Mouse (Mus musculus) layer of hippocampus, postnatal 36 days (tissue): ENCODE data around the gene Col4a1. TPM values are rescaled to one million over a fixed set of nuclear protein-coding genes. Genes with fewer than 3 reads are reported as not detected.

ENCODE experiments used
- DNase-seq, 2 experiments: peaks; one replicate each; pipeline ENCODE4 v3.0.0; 2022
- total RNA-seq, 2 experiments: library from RNA; stranded (reverse); gene quantifications; 2 replicates each; pipeline ENCODE4 v1.2.3; 2021

Col4a1 gene
- total RNA-seq, 2 experiments from 2014 or later, result 47.7 to 51.9 TPM

DNA sequence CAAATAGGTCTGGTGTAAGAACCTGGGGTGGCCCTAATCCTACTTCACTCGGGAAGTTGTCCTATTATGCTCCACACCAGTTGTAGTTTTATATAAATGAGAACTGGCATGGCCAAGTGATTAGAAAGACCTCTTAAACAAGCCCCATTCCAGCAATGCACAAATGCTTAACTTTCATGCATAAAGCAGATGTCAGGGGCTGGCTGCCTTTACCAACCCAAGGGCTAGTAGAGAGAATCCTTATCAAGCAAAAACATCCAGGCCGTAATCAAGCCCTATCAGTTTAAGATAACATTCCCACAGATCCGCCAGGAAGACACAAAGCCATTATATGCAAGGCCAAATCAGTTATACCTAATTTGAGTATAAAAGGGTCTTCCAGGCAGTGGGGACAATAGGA is 46.7 kb downstream of the Col4a1 start:
- no peak for DNase-seq

DNA sequence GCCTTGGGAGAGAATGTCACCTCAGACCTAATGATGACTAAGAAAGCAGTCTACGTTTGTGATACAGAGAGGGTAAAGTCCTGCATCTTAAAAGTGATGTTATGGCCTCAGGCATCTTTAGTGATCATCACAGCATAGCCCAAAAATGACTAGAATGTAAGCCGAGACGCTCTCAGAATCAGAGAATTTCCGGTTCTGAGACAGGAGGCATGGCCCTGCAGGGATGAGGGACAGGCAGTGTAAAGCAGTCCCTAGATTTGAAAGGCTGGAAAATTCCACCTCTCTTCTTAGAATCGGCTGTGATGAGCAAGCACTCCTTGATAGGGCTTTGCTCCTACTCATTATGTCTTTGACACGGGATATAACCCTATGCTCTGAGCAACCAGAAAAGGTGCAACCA is 48.8 kb downstream of the Col4a1 start:
- DNase-seq, result no peak

DNA sequence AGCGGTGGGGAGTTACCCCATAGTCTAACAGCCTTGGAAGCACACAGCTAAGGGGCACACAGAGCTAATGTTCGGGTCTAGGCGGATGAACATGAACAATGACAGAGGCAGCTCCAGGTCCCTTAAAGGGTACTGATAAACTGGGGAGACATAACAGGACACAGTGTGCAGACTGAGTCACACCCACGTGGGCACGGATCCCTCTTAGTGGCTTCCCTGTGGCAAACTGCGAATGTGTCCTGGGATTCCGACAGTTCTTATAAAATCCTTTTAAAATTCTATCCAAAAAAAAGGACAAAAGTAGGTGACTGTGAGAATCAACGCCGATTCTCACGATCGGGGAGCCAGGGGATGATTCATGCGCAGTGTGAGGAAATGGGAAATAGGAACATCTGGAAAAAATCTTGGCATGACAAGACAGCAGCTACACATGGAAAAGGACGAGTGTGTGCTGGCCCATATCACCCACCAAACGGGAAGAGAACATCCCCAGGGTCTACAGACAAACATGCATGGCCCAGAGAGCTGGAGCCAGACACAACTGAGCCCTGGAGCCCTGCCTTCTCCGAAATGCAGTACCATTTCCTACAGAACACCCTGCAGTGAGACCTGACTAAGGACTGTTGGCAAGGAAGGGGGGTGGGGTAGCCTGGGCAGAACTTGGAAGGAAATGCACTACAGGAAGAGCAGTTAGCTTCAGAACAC is 50.4 kb downstream of the Col4a1 start:
- DNase-seq, result no peak

DNA sequence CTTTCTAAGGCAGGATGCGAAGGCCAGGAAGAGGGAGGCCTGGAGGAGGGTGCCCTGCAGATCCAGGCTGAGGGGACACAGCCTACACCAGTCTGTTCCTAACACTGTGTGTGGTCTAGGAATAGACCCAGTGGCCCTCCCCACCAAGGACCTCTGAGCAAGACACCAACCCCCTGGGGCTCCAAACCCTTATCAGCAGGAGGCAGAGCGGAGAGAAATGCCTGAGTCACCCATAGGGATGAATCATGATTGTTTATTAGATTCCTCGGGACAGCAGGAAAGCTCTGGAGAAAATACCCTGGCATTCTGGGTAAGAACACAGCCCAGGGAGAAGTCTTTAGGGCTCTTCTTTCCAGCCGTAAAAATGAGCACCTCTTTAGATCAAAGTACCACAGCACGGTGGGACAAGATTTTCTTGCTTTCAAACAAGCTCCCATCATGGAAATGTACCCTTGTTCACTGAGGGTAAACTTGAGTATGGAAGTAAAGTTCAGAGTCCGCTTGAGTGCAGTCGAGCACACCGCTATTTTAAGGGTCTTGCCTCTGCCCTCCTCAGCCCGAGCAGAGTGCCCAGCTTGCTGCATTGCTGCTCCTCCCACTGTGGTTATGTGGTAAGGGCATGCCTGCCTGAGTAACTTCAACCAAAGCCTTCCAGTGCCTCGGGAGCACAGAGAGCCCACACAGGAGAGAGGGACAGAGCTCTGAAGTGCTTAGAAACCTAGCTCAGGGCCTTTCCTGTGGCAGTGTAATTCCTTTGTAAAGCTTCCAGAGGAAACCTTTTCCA is 52.6 kb downstream of the Col4a1 start:
- DNase-seq, result no peak

DNA sequence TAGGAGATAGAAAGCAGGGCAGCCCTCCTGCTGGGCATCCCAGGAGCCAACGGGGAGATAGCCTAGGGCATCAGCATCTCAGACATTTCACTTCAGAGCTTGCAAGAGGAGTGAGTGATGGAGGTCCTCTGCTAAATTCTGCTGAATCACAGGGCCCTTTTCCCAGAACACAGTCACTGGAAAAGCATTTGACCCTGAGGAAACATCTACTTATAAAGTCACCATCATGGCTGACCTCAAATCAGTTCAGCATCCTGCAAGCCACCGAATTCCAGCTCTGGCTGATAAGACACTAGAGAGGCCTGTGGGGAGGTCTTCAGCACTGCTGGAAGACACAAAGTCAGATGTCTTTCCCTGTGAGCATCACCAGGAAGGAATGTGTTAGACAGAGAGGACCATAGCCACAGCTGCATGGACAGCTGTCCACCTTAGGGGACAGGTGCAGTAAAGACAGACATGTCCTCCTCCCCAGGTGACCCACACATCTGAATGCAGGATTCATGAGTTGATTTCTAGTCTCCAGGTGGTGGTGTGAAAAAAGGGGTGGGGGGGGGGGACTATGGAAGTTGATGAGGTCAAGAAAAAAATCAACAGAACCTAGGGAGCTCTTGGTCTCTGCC is 54.0 kb downstream of the Col4a1 start:
- no peak for DNase-seq

DNA sequence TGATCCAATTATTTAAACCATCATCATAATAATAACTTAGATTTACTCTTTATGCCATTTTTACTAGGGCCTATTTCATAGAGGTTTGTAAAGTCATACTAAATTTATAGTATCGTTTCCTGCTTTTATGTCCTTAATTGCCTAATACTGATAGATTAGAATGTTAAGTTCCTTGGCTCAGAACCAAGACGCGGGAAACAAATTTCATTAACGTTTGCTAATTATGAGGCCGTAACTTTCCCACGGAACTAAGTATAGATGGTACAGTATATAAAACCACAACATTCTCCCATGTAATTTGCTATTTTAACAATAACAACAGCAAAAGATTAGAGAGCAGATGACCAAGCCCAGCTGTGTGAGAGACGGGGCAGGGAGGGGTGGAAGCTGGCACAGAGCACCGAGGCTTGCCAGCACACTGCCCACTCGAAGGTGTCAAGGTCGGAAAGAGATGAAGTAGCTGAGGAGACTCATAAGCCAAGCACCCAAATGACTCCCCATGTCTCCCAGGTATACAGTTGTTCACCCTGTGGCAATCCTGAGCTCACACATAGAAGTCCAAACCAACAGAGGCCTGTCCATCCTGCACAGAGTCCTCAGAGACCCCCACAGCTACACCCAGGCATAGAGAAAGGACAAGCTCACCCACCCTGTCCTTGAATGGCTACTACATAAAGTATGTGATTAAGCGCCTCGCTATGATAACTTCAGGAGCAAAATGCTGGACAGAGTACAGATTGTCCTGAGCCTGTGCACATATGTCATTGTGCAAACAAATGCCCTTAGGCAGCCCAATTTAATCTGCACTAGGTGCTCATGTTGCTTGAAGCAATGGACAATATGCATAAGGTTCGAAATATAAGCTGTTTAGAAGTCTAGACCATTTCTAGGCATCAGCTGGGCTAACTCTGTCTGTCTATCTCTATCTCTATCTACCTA is 55.3 kb downstream of the Col4a1 start:
- no peak for DNase-seq

DNA sequence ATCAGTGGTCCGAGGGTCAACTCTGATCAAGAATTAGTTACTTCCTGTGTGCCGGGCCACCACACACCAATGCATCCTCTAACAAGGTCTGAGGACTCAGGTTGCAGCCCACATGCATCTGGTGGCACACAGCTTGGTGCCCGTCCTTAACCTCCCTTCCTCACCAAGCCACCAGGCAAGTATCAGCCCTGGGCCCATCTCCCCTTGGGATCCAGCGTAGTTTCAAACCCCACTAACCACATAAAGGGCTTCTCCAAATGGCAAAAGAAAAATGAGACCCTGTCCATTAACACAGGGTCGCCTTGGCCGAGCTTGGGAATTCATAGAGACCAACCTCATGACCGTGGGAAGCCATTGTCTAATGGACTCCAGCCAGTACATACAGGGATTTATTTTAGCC is 56.2 kb downstream of the Col4a1 start:
- no peak for DNase-seq

DNA sequence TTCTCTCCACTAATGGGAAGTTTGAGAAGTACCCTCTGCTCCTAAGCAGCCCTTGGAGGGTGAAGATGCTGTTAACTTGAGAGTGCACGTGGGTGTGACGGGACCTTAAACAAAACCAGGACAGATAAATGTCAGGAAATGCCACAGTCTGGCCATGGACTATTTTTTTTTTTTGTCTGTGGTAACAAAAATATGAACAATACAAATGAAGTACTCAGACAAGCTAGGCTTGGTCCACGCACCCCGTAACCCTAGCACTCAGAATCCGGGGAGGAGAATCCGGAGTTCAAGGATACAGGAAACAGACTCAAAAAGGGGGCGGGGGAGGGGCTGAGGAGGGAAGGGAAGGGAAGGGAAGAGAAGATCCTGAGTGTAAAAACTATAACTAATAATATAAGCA is 56.9 kb downstream of the Col4a1 start:
- no peak for DNase-seq

DNA sequence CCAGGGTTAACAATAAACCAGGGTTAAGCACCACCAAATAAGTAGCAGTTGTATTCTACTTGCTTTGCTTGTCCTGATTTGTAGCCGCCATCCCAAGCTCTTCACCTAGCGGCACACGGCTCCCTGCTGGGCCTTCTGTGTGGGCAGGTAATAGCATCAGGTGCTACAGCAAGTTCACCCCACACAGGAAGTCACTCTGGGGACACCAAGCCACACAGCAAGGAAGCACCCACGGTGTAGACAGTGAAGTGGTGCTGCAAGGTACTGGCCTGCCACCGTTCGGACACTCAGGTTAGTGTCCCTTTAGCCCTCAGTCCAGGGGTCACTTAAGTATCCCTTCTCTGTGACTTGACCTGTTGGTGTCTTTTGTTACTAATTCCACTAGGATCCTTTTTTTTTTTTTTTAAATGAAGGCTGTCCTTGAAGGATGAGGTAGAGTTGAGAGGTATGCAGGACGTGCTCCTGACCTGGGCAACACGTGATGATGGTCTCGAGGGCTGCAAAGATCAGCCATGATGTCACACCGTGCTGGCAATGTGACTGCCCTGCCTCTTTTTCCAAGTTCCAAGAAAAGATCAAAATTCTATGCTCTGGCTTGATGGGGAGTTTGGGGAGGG is 57.6 kb downstream of the Col4a1 start:
- DNase-seq, result no peak

DNA sequence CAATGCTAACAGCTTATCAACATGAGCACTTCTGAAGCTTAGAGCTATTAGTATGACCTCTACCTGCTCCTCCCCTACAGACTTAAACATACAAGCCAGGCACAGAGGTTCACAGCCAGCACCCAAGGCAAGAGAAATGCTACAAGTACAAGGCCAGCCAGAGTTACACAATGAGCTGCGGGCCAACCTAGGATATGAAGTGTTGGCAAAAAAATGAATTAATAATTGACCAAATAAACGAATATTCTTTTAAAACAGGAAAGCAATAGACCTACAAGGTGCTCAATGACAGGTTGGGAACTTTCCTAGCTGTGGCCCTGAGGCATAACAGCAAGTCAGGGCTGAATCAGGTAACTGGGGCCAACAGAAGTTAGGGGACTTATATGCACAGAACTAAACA is 58.1 kb downstream of the Col4a1 start:
- DNase-seq, result no peak

DNA sequence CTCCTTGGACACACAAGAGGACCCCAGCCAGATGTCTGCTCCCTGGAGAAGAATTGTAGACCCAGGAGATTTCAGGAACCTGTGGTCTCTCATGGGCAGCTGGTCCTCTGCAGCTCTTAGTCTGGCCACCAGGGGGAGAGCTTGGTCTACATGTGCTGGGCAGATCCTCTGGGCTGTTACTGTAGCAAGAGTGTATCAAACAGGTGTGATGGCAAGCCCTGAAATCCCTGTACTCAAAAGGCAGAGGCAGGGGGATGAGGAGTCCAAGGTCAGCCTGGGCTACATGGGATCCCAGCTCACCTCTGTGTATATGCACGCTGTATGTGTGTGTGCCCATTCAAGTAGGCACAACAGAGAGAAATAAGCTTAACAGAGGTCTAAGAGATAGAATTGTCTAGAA is 59.1 kb downstream of the Col4a1 start:
- peak; percentile 78 to 84 for DNase-seq

DNA sequence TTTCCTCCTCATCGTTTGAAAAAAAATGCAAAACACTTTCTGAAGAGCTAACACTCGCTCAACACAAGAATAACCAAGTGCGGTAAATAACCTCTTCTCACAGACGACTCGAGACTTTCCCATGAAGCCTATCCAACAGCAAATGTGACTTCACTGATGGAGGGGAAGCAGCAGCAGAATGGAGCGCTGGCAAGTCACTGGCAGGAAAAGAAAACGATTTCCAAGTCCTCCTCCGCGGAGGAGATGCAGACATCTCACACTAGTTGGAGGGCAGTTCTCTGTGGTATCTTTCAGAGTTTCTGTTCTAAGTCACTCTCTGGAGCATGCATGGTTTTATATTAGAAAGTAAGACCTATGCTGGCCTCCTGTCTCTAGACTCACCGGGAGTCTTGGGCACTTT is 59.6 kb downstream of the Col4a1 start:
- no peak for DNase-seq

DNA sequence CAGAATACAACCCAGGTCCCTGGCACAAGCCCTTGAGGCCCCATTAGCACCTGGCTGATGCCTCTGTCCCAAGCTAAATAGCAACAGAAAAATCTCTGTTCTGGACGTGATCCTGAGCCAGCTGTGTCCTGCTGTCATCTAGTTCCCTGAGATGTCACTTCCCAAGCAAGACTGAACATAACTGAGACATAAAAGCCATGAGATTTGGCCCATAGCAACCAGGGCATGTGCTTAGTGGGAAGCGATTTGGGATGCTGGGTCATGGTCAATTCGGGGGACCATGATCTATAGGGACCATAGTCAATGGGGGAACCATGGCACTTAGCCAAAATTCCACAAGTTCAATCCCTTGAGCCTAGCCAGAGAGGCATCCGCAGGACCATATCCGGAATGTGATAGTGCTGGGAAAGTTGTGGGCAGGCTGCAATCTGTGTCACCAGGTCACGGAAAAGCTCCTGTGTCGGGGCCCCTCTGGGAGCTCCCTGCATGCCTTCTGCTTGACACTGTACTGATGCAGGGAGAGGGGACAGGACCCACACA is 60.3 kb downstream of the Col4a1 start:
- no peak for DNase-seq

DNA sequence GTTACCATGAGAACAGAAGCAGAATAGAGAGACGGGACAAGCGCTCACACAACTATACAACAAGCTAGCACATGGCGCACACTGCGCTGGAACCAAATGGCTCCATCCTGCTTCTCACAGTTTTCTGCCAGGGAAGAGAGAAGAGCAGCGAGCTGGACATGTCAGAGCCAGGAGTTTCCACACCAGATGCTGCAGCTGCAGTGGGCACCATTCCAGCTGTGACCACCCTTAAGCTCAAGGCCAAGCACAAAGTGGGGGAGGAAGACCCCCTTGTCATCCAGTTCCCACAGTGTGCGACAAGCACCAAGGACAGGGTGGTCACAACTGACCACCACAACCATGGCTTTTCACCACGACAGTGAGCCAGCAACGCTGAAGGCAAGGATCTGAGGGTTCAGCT is 62.5 kb downstream of the Col4a1 start:
- no peak for DNase-seq

DNA sequence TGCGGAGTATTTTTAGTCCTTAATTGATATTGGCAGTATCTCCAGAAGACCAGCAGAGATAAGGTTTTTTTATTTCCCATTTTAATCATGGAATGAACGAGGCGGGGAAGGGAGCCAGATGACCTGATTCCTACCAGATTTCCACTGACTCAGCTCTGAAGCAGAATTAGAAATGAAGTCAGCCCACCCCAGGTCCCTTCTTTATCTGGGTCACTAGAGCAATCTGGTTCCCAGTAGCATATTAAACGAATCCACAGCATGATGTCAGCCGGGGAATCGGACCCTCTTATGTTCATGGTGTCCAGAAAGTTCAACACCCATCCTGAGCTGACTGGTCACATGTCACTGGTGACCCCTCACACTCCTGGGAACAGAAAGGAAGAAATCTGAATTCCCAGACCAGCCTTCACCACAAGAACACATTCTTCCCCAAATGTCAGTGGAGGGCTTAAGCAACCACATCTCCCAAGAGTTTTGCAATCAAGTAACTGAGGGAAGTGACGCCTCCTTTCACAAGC is 63.0 kb downstream of the Col4a1 start:
- no peak for DNase-seq

DNA sequence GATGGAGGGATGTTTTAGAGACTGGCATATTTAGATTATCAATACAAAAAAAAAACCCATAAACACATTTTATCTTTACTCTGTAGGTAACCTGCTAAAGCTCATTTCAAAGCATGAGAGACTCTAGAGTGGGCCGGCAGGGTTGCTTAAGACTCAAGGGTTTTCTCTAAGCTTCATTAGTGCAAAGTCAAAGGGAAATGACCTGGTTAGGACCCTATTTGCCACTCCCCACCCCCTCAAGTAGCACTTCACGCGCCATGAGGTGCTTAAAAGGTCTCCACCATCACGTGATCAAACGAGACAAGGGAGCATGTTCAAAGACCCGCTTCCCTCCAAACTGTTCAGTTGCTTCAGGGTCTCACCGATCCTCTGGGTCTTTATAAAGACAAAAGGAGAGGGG is 63.9 kb downstream of the Col4a1 start:
- no peak for DNase-seq

DNA sequence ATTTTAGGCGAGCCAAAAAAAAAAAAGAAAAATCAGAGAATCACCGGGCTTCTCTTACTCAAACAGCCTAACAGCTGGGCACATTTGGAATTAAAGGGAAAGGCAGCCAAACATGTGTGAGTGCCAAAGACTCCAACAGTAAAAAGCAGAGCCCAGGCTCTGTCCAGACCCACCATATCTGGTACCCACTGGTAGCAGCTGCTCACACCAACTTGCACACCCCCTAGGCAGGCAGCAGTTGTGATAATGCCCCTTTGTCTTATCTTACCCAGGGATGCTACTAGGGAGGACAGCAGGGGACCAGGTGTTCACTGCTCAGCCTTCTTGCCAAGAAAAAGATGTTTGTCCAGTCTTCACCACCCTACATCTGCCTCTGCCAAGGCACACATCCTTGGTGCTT is 71.1 kb downstream of the Col4a1 start:
- no peak for DNase-seq

DNA sequence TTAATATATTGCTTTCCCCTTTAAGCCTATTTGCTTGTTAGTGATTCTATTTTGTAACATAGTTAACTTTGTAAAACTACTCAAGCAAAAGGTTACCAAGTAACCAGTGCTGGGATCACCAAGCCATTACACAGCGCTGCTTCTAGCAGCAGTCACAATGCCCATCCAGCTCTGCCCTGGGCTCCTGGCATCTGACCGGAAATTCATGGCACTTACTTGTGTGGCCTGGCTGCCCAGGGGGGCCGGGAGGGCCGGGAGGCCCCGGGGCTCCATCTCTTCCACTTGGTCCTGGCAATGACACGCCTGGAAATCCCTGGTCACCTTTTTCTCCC is 77.8 kb downstream of the Col4a1 start:
- DNase-seq, result no peak

DNA sequence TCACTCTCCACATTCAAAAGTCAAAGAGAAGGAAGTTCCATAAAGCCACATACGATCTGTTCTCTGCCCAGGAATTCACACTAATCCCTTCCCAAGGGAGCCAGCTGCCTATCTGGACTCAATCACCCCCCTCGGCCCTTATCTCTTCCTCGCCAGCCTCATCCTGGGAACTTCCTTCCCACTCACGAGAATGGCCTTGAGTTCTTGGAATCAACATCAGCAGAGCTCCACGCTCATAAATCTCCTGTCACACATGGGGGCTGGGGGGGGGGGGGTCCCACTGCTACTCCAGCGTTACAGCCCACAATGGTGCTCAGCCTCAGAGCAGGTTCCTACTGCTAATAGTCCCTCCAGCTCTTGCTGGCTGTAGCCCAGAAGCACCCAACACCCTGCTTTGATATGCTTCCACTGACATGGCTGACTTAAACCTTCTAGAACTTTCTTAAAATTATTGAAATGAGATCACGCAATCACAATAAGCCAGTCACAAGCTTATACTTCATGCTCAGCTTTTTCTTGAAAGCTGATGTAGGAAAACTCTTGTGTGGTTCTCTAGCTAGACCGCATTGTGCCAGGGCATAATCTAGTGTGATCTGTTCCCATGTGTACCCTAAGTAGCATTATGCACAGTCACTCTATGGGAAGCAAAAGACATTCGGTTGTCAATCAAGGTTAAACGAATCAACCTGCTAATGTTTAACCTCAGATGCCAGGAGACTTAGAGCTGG is 78.3 kb downstream of the Col4a1 start:
- no peak for DNase-seq

DNA sequence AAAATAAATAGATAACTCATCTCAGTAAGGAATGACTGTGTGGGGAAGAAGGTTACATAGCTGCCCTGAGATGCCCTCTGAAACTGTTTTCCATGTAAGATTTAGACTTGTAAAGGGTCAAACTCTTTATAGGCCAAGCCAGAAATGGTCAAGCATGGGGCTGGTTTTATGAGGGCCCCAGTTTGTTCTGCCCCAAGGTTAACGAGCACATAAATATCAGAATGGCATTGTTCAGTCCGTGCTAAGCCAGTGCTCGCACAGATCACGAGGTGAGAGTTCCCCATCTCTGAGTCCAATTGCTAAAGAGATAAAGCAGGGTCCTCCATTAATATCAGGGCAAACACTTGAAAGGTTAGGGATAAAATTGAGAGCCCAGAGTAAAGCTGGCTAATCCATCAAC is 79.6 kb downstream of the Col4a1 start:
- DNase-seq, result no peak

DNA sequence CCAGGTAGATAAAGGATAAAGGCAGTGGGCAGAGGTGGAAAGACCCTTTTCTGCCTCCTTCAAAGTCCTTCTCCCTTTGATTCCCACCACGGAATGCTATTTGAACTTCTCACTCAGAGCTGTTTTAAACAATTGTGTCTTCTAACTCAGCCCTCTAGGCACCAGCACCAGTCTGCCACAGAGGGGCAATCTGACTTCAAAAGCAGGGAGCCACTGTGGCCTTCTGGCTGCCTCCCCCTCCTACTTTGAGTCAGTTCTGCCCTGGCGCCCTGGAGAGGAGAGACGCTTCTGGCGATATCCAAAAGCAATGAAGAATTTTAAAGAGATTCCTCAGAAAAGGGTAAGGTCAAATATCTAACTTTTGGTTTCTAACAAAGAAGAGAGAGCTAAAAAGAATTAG is 82.3 kb downstream of the Col4a1 start:
- no peak for DNase-seq
